Mouse (Mus musculus): ENCODE results near the gene Ccdc163.

The Ccdc163 gene

DNA sequence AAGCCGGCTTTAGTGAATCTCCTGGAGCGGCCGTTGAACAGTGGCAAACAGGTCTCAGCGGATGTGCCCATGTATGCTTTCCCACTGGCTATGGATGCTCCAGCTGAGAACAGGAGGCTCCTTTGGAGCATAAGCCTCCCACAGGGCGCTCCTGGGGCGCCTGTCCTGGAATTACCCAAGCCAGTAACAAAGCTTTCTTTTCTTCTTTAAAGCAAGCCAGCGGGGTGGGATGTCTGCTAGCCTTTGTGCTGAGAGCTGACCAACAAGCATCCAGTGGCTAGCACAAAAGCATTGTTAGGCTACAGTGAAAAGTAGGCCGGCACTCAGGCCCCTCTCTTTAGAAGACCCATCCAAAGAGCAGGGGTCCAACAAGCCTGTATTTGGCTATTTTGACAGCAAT lies 73.9 kb downstream of the Ccdc163 start:
- DNase-seq = peak; percentile 31

DNA sequence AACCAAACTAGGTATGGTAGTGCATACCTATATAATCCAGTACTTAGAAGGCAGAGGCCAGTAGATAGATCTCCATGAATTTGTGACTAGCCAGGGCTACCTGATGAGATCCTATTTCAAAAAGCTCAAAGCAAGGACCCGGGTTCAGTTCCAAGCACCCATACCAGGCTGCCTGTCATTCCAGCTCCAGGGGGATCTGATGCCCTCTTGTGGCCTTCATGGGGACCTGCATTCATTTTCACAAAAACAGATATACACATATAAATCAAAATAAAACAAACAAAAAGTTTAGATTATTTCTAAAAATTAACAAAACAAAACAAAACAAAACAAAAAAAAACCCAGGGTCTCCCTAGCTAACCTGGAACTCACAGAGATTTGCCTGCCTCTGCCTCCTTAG lies 78.3 kb downstream of the Ccdc163 start:
- no peak for DNase-seq

DNA sequence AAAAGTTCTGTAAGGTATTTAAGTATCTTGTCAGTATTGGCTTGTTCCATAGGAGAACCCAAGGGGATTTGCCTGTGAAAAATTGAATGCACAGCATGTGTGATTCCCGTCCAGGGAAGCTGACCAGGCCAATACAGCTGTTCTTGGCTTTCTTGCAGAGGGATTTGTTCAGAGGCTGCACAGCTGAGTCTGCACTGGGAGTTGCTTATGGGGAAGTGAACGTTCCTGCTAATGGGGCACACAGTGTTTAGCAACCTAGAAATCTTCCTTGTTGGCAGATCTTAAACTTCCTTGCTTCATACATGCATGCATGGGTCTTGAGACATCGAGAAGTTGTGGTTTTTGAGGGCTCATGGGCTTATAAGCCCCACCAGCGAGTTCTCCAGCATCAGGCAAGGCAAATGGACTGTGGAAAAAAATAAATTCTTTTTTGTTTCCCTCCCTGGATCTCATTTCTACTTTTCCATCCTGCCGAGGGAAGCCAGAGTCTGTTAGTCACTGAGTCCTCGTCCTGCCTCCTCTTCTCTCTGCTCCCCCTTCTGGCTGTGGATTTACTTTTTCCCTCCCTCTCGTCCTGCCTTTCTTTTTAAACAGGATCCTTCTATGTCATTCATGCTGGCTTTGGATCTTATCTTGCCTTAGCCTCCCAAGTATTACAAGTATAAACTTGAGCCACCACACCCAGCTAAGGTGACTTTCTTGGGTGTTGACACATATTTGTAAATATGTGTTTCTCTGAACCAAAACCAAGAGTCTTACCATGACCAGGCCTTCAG lies 79.9 kb downstream of the Ccdc163 start:
- DNase-seq = no peak

DNA sequence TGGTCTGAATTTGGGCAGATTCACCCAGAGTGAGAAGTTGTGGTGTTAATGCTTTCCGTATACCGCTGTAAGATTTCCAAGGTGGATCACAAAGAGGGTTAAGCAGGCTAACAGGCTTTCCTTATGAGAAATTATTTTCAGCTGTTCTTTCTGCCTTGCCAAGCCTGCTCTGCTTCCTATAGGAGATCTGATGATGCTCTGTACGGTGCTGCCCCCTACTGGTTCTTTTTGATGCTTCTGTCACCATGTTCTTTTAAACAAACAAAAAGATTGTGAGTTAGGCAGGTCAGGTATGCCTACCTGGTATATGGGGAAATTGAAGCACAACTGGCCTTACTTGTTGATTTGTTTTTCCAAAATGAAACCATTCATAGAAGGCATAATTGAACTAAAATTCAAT lies 80.6 kb downstream of the Ccdc163 start:
- DNase-seq = peak; percentile 77

DNA sequence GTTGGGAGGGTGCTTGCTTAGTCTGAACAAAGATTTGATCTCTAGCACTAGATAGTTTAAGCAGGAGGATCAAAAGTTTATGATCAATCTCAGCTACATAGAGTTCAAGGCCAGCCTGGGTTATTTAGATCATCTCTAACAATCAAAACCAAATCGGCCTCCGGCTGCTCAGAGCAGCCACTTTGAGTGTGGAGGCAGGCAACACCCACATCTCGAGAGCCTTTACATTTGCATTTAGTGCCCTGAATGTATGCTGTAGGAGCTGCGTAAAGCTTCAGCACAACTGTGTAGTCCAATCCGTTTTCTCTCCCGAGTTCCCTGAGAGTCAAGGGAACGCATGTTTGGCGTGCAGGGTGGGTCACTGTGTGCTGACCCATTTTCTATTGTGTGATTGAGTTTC lies 84.1 kb downstream of the Ccdc163 start:
- DNase-seq = no peak

DNA sequence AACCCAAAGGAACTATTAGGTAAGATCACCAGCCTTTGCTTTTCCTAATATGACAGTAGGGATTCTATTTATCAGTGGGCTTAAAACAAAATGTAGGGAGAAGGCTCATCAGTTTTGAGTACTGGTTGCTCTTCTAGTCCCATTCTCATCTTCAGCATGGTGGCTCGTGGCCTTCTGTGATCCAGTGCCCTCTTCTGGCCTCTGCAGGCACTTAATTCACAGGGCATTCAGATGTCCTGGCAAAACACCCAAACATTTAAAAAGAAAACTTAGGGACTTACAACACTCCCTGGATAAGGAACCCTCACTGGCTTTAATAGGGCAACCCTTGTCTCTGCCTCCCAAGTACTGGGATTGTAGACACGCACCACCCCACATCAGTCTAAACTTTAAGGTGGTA lies 86.0 kb downstream of the Ccdc163 start:
- no peak for DNase-seq

DNA sequence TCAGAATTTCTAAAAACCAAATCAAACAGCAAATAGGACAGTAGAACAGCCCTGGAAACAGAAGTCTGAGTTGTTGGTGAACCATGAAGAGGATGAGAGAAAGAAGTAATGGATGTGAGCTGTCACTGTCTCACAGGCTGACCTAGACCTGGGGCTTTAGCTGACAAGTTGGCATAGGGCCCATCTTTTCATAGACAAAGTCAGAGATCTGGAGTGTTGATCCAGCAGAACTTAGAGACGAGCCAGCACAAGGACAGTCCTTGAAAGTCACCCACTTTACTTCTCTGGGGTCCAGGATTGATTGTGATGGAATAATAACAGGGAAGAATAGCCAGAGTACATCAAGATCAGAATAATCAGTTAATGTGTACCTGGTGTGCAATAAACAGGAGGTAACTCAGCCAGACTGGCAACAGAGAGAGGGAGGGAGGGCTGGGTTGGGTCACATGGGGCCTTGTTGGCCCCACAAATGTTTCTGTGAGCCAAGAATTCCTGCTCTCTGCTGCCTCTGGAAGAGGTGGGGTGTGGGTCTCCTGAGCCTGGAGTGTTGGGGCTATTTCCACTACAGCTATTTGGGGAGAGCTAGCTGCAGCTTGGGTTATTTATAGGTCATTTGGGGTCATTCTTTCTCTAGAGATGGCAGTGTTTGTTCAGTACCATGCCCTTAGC lies 88.3 kb downstream of the Ccdc163 start:
- no peak for DNase-seq

DNA sequence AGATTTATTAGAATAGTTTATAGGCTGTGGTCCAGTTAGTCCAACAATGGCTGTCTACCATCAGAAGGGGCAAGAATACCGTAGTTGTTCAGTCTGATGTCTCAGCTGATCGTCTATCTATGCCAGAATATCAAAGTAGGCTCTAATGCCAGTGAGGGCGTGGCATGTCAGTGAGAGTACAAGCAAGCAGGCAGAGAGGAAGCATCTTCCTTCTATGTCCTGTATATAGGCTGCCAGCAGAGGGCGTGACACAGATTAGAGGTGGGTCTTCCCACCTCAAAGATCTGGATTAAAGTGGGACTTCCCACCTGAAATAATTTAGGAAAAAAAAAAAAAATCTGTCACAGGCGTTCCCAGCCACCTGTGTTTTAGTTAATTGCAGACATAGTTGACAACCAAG lies 91.6 kb downstream of the Ccdc163 start:
- no peak for DNase-seq

Measured in cerebellum, adult 9-11 months (tissue).